Mouse (Mus musculus) right cerebral cortex, postnatal 25 days (tissue): ENCODE data around the gene Msx1.
A peak's percentile ranks its signal among the peaks of the same experiment; 100 is the strongest.
"Not testable (repeated sequence)": the region's sequence is repeated elsewhere in the genome, so short reads cannot be mapped to it uniquely, and the experiment has no call there.

Source experiments
- DNase-seq: peaks from one replicate; pipeline ENCODE4 v3.0.0; 2022

Gene Msx1

GRCm38 (mm10) chr5:37824461-37824795 is at the start of gene Msx1:
Gene Msx1, minus strand, starts transcription at chr5:37824583.
- no peak for DNase-seq

GRCm38 (mm10) chr5:37865471-37865870 is 41.1 kb upstream of the Msx1 start:
- DNase-seq, result no peak

- DNase-seq, result no peak
Measured at GRCm38 (mm10) chr5:37864309-37864708, 39.9 kb upstream of the Msx1 start.

- no peak for DNase-seq
Measured at GRCm38 (mm10) chr5:37860846-37861245, 36.5 kb upstream of the Msx1 start.

GRCm38 (mm10) chr5:37860151-37860721 is 35.9 kb upstream of the Msx1 start:
- peak; percentile 74 for DNase-seq

GRCm38 (mm10) chr5:37857763-37858545 is 33.6 kb upstream of the Msx1 start:
- no peak for DNase-seq

GRCm38 (mm10) chr5:37856057-37856456 is 31.7 kb upstream of the Msx1 start:
- no peak for DNase-seq

GRCm38 (mm10) chr5:37854233-37854632 is 29.9 kb upstream of the Msx1 start:
- DNase-seq, result no peak

GRCm38 (mm10) chr5:37851305-37851982 is 27.1 kb upstream of the Msx1 start:
- no peak for DNase-seq

GRCm38 (mm10) chr5:37848991-37849719 is 24.8 kb upstream of the Msx1 start:
- DNase-seq, result no peak

- no peak for DNase-seq
Measured at GRCm38 (mm10) chr5:37836267-37836646, 11.9 kb upstream of the Msx1 start.

GRCm38 (mm10) chr5:37835590-37836266 is 11.3 kb upstream of the Msx1 start:
- DNase-seq, result no peak

GRCm38 (mm10) chr5:37832766-37833165 is 8.4 kb upstream of the Msx1 start:
- DNase-seq, result no peak

GRCm38 (mm10) chr5:37832031-37832430 is 7.6 kb upstream of the Msx1 start:
- no peak for DNase-seq

- DNase-seq, result not testable (repeated sequence)
Measured at GRCm38 (mm10) chr5:37830436-37830835, 6.1 kb upstream of the Msx1 start.

GRCm38 (mm10) chr5:37829926-37830325 is 5.5 kb upstream of the Msx1 start:
- DNase-seq, result no peak

GRCm38 (mm10) chr5:37829296-37829670 is 4.9 kb upstream of the Msx1 start:
- DNase-seq, result no peak

- no peak for DNase-seq
Measured at GRCm38 (mm10) chr5:37828591-37829295, 4.4 kb upstream of the Msx1 start.

GRCm38 (mm10) chr5:37828001-37828400 is 3.6 kb upstream of the Msx1 start:
- DNase-seq, result no peak

GRCm38 (mm10) chr5:37827626-37827950 is 3.2 kb upstream of the Msx1 start:
- DNase-seq, result no peak

GRCm38 (mm10) chr5:37826706-37827625 is 2.6 kb upstream of the Msx1 start:
- no peak for DNase-seq
